Mouse (Mus musculus) midbrain, embryonic 11.5 days (tissue): ENCODE measurements around the gene Gzmk. TPM values are rescaled to one million over a fixed set of nuclear protein-coding genes. Genes with fewer than 3 reads are reported as not detected.
"Not testable (repeated sequence)": the region's sequence is repeated elsewhere in the genome, so short reads cannot be mapped to it uniquely, and the experiment has no call there.

ENCODE experiments used
- ATAC-seq: fragments of 200-750 bp; cut with Nextera tagmentation; 2 replicates; pipeline ENCODE4 v1.8.0; 2017; ENCODE audit warnings: moderate TSS enrichment, moderate library complexity; ENCODE audit not compliant: low FRiP score
- DNase-seq: peaks from one replicate; pipeline ENCODE4 v3.0.0; 2015; ENCODE audit warnings: low spot score; ENCODE audit errors: missing footprints
- H3K27ac ChIP-seq: fragments of 300-500 bp; sonication (generic); 2 replicates; pipeline ENCODE4 v1.5.1; 2014; ENCODE audit warnings: low read depth, low read length
- H3K27me3 ChIP-seq: fragments of 300-500 bp; sonication (generic); 2 replicates; pipeline ENCODE4 v1.6.1; 2014; ENCODE audit warnings: mild to moderate bottlenecking, low read length, moderate library complexity, mixed read lengths; ENCODE audit not compliant: control insufficient read depth, insufficient read depth
- H3K36me3 ChIP-seq: fragments of 300-500 bp; sonication (generic); 2 replicates; pipeline ENCODE4 v1.6.1; 2014; ENCODE audit warnings: mild to moderate bottlenecking, low read length, moderate library complexity, mixed read lengths; ENCODE audit not compliant: control insufficient read depth, insufficient read depth
- H3K4me1 ChIP-seq: fragments of 300-500 bp; sonication (generic); 2 replicates; pipeline ENCODE4 v1.6.1; 2014; ENCODE audit warnings: low read length; ENCODE audit not compliant: control insufficient read depth, insufficient read depth
- H3K4me2 ChIP-seq: fragments of 300-500 bp; sonication (generic); 2 replicates; pipeline ENCODE4 v1.6.1; 2014; ENCODE audit warnings: mild to moderate bottlenecking, moderate library complexity
- H3K4me3 ChIP-seq: fragments of 300-500 bp; sonication (generic); 2 replicates; pipeline ENCODE4 v1.5.1; 2014; ENCODE audit warnings: low read depth, low read length
- H3K9ac ChIP-seq: fragments of 300-500 bp; sonication (generic); 2 replicates; pipeline ENCODE4 v1.6.1; 2014; ENCODE audit warnings: low read length
- H3K9me3 ChIP-seq: fragments of 300-500 bp; sonication (generic); 2 replicates; pipeline ENCODE4 v1.6.1; 2016; ENCODE audit warnings: low read length; ENCODE audit not compliant: control insufficient read depth
- WGBS: fragments of 180-500 bp; shearing (Covaris S2); extraction: QIAGEN DNeasy Blood & Tissue Kit; methylation state at CpG from one replicate; pipeline ENCODE4 v1.1.7; 2014; 5-methylcytosine and 5-hydroxymethylcytosine counted together
- polyA plus RNA-seq: library from polyadenylated mRNA; unstranded; fragments of >200 nt; fragmentation: Nextera tagmentation; extraction: Ambion mirVana; gene quantifications from 2 replicates; pipeline ENCODE4 v1.2.1, GENCODE M21; 2014

Gene Gzmk
- polyA plus RNA-seq, 1 experiment from 2014 or later, result not detected

DNA sequence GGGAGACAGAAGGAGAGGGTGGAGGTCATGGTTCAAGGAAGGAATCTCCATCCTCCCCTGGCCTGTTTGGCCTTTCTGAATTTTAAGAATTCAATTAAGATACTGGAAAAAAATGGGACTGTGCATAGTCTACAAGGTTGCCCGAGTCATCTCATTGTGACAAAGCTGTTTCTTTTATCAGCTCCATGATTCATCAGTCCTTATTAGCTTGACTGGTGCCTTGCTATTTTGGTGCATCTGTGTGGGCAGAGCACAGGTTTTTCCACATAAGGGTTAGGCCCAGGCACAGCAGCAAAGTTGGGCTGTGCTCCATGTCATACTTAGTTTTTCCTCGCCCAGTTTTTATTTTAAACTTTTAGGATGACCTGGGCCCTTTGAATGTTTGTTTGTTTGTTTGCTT is 31.1 kb upstream of the Gzmk start:
- no peak overlapping the region for H3K4me3 ChIP-seq
- no peak overlapping the region for H3K9ac ChIP-seq
- H3K27ac ChIP-seq, result no peak overlapping the region
- no peaks in the 10 kb centered on the region for H3K9me3 ChIP-seq
- H3K4me1 ChIP-seq, result no peaks in the 10 kb centered on the region
- H3K27me3 ChIP-seq, result no peaks in the 10 kb centered on the region
- DNase-seq (no peak), ATAC-seq (no peak)
- 90% methylated on average over 2 of the region's 2 CpGs for WGBS
- no peaks in the 10 kb centered on the region for H3K36me3 ChIP-seq
- no peak overlapping the region for H3K4me2 ChIP-seq

DNA sequence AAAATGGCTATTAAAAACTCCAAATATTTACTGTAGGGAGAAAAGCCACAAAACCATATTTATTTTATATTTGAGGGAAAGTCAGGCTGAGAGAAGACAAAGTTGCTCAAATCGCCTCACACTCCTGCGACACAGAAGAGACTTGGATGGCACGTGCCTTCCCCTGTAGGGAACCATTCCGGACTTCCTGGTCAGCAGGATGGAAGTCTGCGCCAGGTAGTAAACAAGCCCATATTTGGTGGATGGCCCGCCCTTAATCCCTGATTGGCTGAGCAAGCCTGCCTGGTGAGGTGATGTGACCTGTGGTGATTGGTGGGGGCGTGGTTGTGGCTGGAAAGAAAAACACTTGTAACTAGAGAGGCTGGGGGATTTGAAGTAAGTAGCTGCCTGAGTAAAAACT is 26.9 kb upstream of the Gzmk start:
- H3K27ac ChIP-seq, H3K4me2 ChIP-seq, H3K36me3 ChIP-seq, H3K4me3 ChIP-seq, H3K9ac ChIP-seq, H3K27me3 ChIP-seq, H3K9me3 ChIP-seq, ATAC-seq, DNase-seq, H3K4me1 ChIP-seq: not testable (repeated sequence)
- WGBS, result 87% methylated on average over 7 of the region's 7 CpGs

DNA sequence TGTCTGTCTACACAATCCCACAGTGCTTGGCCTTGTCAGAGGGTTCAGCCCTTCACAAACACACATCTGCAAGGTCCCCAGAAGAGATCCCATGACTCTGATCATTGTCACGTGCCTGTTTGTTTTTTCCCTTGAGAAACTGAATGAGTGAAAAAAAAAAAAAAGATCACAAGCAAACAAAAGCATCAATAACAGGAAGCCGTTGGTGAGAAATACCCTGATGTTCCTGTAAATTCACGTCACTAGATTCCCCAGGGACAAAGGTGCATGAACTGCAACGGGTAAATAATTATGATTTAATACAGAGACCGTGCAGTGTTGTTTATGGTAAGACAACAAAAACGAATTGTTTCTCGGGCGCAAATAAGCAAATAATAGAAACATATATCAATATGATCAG is 19.3 kb upstream of the Gzmk start:
- Histone ChIP-seq H3K4me3 (no peak overlapping the region), H3K27ac (no peak overlapping the region), H3K4me1 (no peaks in the 10 kb centered on the region), H3K4me2 (no peak overlapping the region), H3K9me3 (no peaks in the 10 kb centered on the region), H3K27me3 (no peaks in the 10 kb centered on the region), H3K36me3 (no peaks in the 10 kb centered on the region), H3K9ac (no peak overlapping the region)
- no peak for DNase-seq
- no peak for ATAC-seq
- 82% methylated on average over 8 of the region's 8 CpGs for WGBS

DNA sequence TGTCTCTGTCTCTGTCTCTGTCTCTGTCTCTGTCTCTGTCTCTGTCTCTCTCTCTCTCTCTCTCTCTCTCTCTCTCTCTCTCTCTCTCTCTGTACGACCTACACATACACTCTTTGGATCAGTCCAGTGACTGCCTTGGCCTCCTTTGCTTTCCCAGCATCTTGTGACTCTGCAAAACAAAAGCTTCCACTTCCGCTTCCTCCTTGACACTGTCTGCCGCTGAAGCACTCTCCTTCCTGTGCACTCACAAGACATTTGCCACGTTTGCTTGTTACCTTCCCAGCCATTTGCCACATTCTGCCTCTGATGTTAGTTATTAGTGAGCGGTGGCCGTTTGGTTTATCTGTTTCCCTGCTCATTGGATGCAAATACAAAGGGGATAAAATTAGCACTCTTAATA is 16.4 kb upstream of the Gzmk start:
- no peak overlapping the region for H3K27ac ChIP-seq
- no peaks in the 10 kb centered on the region for H3K36me3 ChIP-seq
- ATAC-seq (no peak), DNase-seq (no peak)
- no peaks in the 10 kb centered on the region for H3K4me1 ChIP-seq
- H3K9me3 ChIP-seq, result no peaks in the 10 kb centered on the region
- no peak overlapping the region for H3K9ac ChIP-seq
- no peaks in the 10 kb centered on the region for H3K27me3 ChIP-seq
- WGBS, result 55% methylated on average over 6 of the region's 6 CpGs
- no peak overlapping the region for H3K4me3 ChIP-seq
- H3K4me2 ChIP-seq, result no peak overlapping the region

DNA sequence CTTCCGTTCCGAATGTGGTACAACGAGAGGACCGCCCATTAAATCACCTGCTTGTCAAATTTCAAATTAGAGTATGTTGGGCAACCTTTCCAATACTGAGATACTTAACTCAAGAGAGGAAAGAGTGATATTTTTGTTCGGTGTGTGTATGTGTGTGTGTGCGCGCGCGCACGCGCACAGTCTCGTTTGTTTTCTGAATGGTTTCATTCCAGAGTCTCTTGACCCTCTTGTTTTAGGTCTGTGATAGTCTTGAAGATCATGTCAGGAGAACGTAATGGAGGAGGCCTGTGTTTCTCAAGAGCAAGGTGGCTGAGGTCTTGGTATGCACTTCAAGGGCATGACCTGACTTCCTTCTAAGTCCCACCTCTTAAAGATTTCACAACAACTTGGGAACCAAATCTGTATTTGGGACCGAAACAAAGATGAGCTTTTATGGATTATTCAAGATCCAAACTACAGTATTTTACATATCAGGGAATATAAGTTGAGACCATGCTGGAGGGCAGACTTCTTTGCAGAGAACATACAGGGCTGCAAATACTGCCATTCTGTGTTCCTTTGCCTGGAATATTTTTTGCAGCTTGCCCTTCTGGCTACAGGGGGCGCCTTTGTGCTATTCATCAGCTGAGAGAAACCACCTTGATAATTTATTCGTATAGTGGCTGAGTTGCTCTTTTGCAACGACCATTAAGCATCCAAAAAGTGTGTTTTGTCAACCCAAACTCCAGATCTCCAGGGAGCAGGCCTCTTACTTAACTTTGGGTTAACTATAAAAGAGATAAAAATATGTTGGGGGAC is 2.2 kb upstream of the Gzmk start:
- Histone ChIP-seq H3K4me1 (no peaks in the 10 kb centered on the region), H3K4me3 (no peak overlapping the region), H3K27ac (no peak overlapping the region), H3K27me3 (no peaks in the 10 kb centered on the region), H3K9ac (no peak overlapping the region), H3K36me3 (no peaks in the 10 kb centered on the region), H3K4me2 (no peak overlapping the region), H3K9me3 (no peaks in the 10 kb centered on the region)
- WGBS, result 87% methylated on average over 17 of the region's 17 CpGs
- no peak for DNase-seq
- ATAC-seq, result no peak

DNA sequence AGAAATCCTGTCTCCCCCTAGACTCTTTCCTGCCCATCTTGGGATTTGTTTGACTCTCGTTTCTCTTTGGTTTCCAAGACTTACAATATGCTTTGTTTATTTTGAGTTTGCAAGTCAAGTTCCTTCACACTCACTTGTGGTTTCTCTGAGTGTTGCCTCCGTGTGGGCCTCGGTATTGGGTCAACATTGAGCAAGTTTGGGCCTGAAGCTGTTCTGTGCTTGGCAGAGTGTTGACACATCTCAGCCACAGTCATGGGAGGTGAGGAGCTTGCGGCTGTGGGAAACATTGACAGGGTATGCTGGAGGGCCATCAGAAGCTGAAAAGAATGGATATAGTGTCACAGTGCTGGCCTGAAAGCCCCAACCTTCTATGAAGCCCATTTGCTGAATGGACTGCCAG is 1.4 kb upstream of the Gzmk start:
- Histone ChIP-seq H3K4me1 (no peaks in the 10 kb centered on the region), H3K9ac (no peak overlapping the region), H3K27ac (no peak overlapping the region), H3K36me3 (no peaks in the 10 kb centered on the region), H3K9me3 (no peaks in the 10 kb centered on the region), H3K4me3 (no peak overlapping the region), H3K27me3 (no peaks in the 10 kb centered on the region), H3K4me2 (no peak overlapping the region)
- 81% methylated on average over 4 of the region's 4 CpGs for WGBS
- ATAC-seq (no peak), DNase-seq (no peak)

DNA sequence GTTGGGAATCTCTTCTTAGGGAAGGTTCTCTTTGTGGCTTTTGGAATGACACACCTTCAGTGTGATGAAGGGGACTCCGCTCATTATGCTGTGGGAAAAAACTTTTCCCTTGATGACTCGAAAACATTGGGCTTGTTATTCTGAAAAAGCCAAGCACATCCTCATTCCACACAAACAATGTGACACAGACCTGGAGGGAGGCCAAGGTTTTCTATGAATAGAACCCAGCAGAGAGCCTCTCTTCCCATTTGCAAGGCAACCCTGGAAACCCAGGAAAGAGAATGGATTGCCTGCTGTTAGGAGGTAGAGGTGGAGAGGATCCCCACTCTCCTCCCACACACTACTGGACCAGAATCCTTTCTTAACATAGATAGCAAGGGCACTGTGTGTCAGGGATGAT is 1.6 kb downstream of the Gzmk start:
- no peak for ATAC-seq
- H3K36me3 ChIP-seq, result no peaks in the 10 kb centered on the region
- no peak overlapping the region for H3K4me2 ChIP-seq
- DNase-seq, result no peak
- H3K9ac ChIP-seq, result no peak overlapping the region
- H3K4me1 ChIP-seq, result no peaks in the 10 kb centered on the region
- no peak overlapping the region for H3K4me3 ChIP-seq
- no peak overlapping the region for H3K27ac ChIP-seq
- H3K9me3 ChIP-seq, result no peaks in the 10 kb centered on the region
- WGBS, result 10% methylated on average over 2 of the region's 2 CpGs
- H3K27me3 ChIP-seq, result no peaks in the 10 kb centered on the region

DNA sequence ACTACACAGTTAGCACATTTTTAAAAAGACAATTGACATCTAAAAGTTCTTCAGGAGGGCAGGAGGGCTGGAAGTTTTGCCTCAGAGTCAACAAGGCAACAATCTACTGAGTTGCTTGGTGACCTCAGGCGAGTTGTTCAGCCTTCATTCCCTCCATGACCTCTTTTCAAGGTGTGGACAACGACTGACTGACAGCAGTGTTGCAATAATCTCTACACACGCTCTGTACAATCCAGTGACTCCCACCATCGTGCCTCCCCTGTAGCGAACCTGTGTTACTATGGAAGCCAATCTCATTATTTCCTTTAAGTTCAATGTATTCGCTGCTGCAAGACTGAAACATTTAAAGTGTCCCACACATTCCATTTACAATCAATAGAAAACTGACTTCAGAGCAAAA is 3.9 kb downstream of the Gzmk start:
- ATAC-seq (no peak), DNase-seq (no peak)
- Histone ChIP-seq H3K27me3 (no peaks in the 10 kb centered on the region), H3K36me3 (no peaks in the 10 kb centered on the region), H3K4me3 (no peak overlapping the region), H3K9ac (no peak overlapping the region), H3K27ac (no peak overlapping the region), H3K4me1 (no peaks in the 10 kb centered on the region), H3K4me2 (no peak overlapping the region), H3K9me3 (no peaks in the 10 kb centered on the region)
- WGBS, result 75% methylated on average over 6 of the region's 6 CpGs

DNA sequence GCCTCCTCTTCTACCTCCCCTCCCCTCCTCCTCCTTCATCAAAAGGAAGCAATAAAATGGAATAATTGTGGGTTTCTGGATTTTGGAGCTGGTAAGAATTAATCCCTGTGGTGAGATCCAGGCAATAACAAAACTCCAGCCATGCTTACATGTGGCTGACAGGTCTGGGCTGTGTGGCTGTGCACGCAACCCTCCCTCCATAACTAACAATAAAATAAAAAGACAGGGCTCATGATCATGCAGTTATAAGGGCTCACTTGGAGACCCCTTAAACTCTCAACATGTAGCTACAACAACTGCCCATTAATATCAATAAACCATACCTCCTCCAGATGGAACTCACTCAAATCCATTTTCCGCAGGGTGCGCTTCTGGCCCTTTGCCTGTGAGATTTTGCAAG is 11.8 kb downstream of the Gzmk start:
- no peak for DNase-seq
- H3K27ac ChIP-seq, result no peak overlapping the region

More for the DNA sequence above, 11.8 kb downstream of the Gzmk start:
- no peaks in the 10 kb centered on the region for H3K4me1 ChIP-seq
- H3K4me3 ChIP-seq, result no peak overlapping the region
- no peaks in the 10 kb centered on the region for H3K9me3 ChIP-seq
- H3K27me3 ChIP-seq, result no peaks in the 10 kb centered on the region
- WGBS, result 92% methylated on average over 3 of the region's 3 CpGs
- H3K4me2 ChIP-seq, result no peak overlapping the region
- H3K36me3 ChIP-seq, result no peaks in the 10 kb centered on the region
- no peak for ATAC-seq
- H3K9ac ChIP-seq, result no peak overlapping the region
